Mouse (Mus musculus): ENCODE measurements at regions not wholly inside any gene's neighbourhood (a gene's known extent, or its start where the extent isn't known, plus 50 kb on each side); places are given as distances from the start of the nearest gene placed in this dataset.

DNA sequence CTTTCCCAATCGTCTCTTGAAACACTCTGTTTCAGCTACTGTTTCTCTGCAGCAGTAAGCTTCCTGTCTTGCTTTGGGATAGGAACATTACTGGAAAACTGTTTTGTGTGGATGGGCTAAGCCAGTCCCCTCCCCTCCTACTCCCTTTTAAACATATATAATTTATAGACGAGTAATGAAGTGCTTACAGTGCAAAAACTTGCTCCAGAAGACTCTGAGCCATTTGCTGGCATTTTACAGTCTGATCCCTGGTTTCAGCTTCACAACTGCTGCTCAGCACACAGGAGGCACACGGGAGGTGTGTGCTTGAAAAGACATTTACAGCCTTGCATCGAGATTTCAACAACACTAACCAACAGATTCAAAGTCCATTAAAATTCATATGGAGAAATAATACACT is 534.6 kb downstream of the Nfib start:
- TF ChIP-seq CTCF (IDR thresholded peaks at IDR 0.05) (no peak), EP300 (IDR thresholded peaks at IDR 0.05; ENCODE audit: insufficient read depth, low read depth, low read length) (no peak), POLR2A (IDR thresholded peaks at IDR 0.05; ENCODE audit: insufficient read depth, low read depth, low read length) (no peak)
